Mouse (Mus musculus): ENCODE measurements around the gene Glcci1. TPM values are rescaled to one million over a fixed set of nuclear protein-coding genes. Genes with fewer than 3 reads are reported as not detected.

The Glcci1 gene
- polyA plus RNA-seq, 1 experiment, result 155 TPM

DNA sequence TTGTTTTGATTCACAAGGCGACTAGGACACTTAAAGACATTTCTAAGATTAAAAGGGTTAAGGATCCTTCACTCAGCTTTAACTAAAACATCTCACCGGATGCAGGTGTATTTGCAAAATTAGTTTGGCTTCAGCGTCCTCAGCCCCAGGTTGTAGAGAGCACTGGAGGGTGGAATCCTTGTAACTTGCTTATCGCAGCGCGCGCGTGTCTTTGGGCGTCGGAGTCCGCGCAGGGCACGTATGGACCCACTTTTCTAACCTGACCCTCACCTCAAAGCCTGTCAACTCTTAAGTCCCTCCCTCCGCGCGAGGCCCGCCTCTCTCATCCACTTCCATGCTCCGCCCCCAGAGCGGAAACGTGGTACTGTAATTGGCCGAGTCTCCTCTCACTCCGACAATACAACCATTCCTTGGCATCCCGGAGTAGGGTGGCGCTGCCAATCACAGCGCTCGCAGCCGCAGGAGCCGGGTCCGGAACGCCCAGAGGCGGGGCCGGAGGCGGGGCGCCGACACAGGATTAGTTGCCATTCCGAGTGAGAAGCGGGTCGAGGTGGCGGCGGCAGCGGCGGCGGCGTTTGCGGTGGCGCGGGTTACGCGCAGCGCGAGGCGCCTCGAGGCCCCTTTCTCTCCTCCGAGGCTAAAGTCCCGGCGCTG is 390 bp upstream of the Glcci1 start:
- Histone ChIP-seq H3K27me3 (ENCODE audit: control insufficient read depth, insufficient read depth, low read length) (no peaks in the 10 kb centered on the region), H3K4me3 (ENCODE audit: control insufficient read depth, low read depth, low read length) (peak overlapping the region; percentile 95), H3K27ac (ENCODE audit: control insufficient read depth, insufficient read depth, low read depth, low read length) (peak overlapping the region; percentile 97), H3K36me3 (ENCODE audit: control insufficient read depth, insufficient read depth, low read length) (no peaks in the 10 kb centered on the region), H3K4me1 (ENCODE audit: control insufficient read depth, insufficient read depth, low read length) (peaks cover 2% of the 10 kb centered on the region)
- TF ChIP-seq CTCF (IDR thresholded peaks at IDR 0.05; ENCODE audit: control insufficient read depth, insufficient read depth, insufficient replicate concordance, low read depth, low read length) (no peak), POLR2A (IDR thresholded peaks at IDR 0.05; ENCODE audit: control insufficient read depth, low read depth, low read length) (peak; percentile 85)

DNA sequence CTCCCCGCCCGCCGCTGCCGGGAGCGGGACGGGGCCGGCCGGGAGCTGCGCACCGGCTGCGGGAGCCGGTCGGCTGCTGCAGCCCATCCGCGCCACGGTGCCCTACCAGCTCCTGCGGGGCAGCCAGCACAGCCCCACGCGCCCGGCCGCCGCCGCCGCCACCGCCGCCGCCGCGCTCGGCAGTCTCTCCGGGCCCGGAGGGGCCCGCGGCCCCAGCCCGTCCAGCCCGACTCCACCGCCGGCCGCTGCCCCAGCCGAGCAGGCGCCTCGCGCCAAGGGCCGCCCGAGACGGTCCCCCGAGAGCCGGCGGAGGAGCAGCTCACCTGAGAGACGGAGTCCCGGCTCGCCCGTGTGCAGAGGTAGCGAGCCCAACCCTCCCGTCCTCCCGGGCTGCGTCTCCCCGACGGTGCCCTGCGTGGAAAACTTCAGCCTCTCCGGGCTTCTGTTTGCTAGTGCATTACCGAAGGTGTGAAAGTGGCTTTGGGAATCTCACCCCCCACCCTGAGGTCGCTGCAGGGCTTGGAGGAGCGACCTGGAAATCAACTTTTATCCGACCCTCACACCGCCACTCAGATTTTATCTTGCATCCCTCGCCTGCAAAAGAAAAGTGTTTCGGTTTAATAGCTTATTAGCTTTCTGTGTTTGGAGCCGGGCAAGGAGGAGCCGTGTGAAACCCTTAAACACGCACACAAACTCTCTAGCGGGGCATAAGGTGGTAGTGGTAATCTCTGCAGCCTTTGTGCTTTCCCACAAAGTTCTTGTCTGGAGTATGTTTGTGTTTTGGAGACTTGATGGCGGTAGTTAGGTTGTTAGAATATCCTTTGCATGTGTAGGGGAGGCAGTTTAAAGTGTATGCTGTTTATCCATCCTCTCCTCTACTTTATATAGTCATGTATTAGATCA is 812 bp downstream of the Glcci1 start:
- Histone ChIP-seq H3K27me3 (ENCODE audit: control insufficient read depth, insufficient read depth, low read length) (no peaks in the 10 kb centered on the region), H3K27ac (ENCODE audit: control insufficient read depth, insufficient read depth, low read depth, low read length) (peak overlapping the region; percentile 91), H3K4me3 (ENCODE audit: control insufficient read depth, low read depth, low read length) (peak overlapping the region; percentile 95), H3K4me1 (ENCODE audit: control insufficient read depth, insufficient read depth, low read length) (peaks cover 2% of the 10 kb centered on the region), H3K36me3 (ENCODE audit: control insufficient read depth, insufficient read depth, low read length) (no peaks in the 10 kb centered on the region)
- TF ChIP-seq POLR2A (IDR thresholded peaks at IDR 0.05; ENCODE audit: control insufficient read depth, low read depth, low read length) (no peak), CTCF (IDR thresholded peaks at IDR 0.05; ENCODE audit: control insufficient read depth, insufficient read depth, insufficient replicate concordance, low read depth, low read length) (no peak)

DNA sequence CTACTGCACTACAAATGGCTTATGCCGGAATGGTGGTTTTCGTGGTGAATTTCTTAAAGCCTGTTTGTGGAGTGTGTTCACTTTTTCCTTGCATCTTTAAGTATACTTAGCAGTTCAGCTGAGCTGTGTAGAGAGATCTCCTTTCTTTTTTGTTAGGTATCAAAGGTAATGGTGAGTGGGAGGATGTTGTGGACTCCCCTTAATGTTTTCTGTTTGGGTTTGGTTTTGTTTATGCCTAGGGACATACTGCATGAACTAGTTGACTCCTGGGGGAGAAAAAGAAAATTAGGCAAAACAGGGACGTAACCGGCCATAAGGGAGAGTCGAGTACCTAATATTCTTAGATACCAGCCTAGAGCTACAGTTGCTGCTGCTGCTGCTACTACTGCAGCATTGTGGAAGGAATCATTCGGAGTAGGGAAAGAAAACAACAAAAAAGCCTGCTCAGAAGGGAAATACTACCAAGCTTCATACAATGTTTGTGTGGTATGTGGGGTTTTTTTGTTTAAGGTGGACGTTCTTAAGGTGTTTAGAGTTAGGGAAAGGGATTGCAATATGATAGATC is 1.5 kb downstream of the Glcci1 start:
- Histone ChIP-seq H3K36me3 (ENCODE audit: control insufficient read depth, insufficient read depth, low read length) (no peaks in the 10 kb centered on the region), H3K4me3 (ENCODE audit: control insufficient read depth, low read depth, low read length) (no peak overlapping the region; the same call in 1 of the 2 replicates), H3K4me1 (ENCODE audit: control insufficient read depth, insufficient read depth, low read length) (peaks cover 2% of the 10 kb centered on the region), H3K27me3 (ENCODE audit: control insufficient read depth, insufficient read depth, low read length) (no peaks in the 10 kb centered on the region), H3K27ac (ENCODE audit: control insufficient read depth, insufficient read depth, low read depth, low read length) (no peak overlapping the region)
- TF ChIP-seq POLR2A (IDR thresholded peaks at IDR 0.05; ENCODE audit: control insufficient read depth, low read depth, low read length) (no peak), CTCF (IDR thresholded peaks at IDR 0.05; ENCODE audit: control insufficient read depth, insufficient read depth, insufficient replicate concordance, low read depth, low read length) (no peak)

DNA sequence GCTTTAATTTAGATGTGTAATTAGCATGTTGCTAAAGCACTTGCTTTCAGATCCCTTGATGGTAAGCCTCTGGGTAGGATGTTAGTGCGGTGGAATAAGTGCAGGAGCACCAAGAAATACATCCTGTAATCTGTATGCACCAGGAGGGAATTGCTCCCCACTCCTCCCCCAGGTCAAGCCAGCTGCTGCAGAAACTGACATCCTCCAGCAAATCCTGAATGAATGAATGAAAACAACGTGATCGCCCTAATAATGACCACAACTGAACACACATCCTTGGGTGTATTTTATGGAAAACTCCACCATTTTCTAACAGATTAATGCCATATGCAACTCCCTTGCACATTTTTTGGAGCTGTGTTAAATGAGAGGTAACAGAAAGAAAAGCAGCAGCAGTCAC is 2.0 kb downstream of the Glcci1 start:
- no peak overlapping the region for H3K27ac ChIP-seq (ENCODE audit: control insufficient read depth, insufficient read depth, low read depth, low read length)
- H3K27me3 ChIP-seq (ENCODE audit: control insufficient read depth, insufficient read depth, low read length), result no peaks in the 10 kb centered on the region
- H3K4me3 ChIP-seq (ENCODE audit: control insufficient read depth, low read depth, low read length), result no peak overlapping the region
- H3K36me3 ChIP-seq (ENCODE audit: control insufficient read depth, insufficient read depth, low read length), result no peaks in the 10 kb centered on the region
- H3K4me1 ChIP-seq (ENCODE audit: control insufficient read depth, insufficient read depth, low read length), result peaks cover 2% of the 10 kb centered on the region
- TF ChIP-seq POLR2A (IDR thresholded peaks at IDR 0.05; ENCODE audit: control insufficient read depth, low read depth, low read length), result no peak
- TF ChIP-seq CTCF (IDR thresholded peaks at IDR 0.05; ENCODE audit: control insufficient read depth, insufficient read depth, insufficient replicate concordance, low read depth, low read length), result no peak

DNA sequence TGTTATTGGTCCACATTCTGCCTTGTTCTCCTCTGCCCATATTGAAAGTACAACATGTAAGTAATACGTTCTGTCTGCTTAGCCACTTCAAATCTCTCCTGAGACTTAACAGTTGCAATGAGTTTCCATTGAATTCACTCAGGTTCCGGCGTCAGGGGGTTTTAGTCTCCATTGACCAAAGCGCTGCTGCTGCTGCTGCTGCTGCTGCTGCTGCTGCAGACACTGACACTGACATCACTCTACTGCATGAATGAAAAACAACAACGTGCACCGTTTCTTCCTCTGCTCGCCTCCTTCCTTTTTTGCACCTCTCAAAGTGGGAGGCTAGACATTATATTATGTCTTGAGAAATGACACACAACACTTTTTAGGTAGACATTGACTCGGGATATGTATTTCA is 3.0 kb downstream of the Glcci1 start:
- TF ChIP-seq CTCF (IDR thresholded peaks at IDR 0.05; ENCODE audit: control insufficient read depth, insufficient read depth, insufficient replicate concordance, low read depth, low read length), result no peak
- TF ChIP-seq POLR2A (IDR thresholded peaks at IDR 0.05; ENCODE audit: control insufficient read depth, low read depth, low read length), result no peak

DNA sequence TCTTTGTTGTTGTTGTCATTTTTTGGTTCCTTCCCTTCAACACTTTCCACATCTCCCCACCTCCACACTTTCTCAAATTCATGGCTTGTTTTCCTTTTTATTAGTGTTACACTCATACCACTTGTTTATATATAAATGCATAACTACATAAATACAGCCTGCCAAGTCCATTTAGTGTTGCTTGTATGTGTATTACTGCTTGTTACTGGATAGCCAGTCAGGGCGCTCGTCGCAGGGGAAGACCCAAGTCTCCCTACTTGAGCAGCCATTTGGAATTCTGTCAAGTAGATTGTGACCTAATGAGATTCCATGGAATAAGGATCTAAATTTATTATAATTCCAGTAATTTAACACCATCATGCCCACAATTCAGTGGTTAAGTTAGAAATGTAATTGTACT is 10.3 kb downstream of the Glcci1 start:
- H3K27me3 ChIP-seq (ENCODE audit: control insufficient read depth, insufficient read depth, low read length), result no peaks in the 10 kb centered on the region
- no peaks in the 10 kb centered on the region for H3K36me3 ChIP-seq (ENCODE audit: control insufficient read depth, insufficient read depth, low read length)
- H3K4me3 ChIP-seq (ENCODE audit: control insufficient read depth, low read depth, low read length), result no peak overlapping the region; the same call in 1 of the 2 replicates
- no peaks in the 10 kb centered on the region for H3K4me1 ChIP-seq (ENCODE audit: control insufficient read depth, insufficient read depth, low read length)
- no peak for TF ChIP-seq CTCF (IDR thresholded peaks at IDR 0.05; ENCODE audit: control insufficient read depth, insufficient read depth, insufficient replicate concordance, low read depth, low read length)
- H3K27ac ChIP-seq (ENCODE audit: control insufficient read depth, insufficient read depth, low read depth, low read length), result no peak overlapping the region

More for the DNA sequence above, 3.0 kb downstream of the Glcci1 start:
- no peak overlapping the region for H3K27ac ChIP-seq (ENCODE audit: control insufficient read depth, insufficient read depth, low read depth, low read length)
- H3K4me3 ChIP-seq (ENCODE audit: control insufficient read depth, low read depth, low read length), result no peak overlapping the region
- H3K36me3 ChIP-seq (ENCODE audit: control insufficient read depth, insufficient read depth, low read length), result no peaks in the 10 kb centered on the region
- H3K27me3 ChIP-seq (ENCODE audit: control insufficient read depth, insufficient read depth, low read length), result no peaks in the 10 kb centered on the region
- H3K4me1 ChIP-seq (ENCODE audit: control insufficient read depth, insufficient read depth, low read length), result peaks cover 2% of the 10 kb centered on the region

DNA sequence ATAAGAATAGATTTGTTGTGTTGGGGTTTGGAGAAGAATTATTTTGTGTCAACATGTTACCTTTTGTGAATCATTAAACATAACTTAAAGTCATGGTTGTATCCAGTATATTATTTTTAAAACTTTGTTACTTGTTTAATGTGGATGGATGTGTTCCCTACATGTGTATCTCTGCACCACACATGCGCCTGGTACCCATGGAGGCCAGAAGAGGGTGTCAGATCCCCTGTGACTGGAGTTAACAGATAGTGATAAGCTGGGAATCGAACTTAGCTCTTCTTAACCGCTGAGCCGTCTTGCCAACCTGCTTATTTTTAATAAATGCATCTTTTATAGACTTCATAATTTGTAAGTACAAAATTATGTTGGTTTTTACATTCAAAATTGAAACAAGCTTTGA is 11.8 kb downstream of the Glcci1 start:
- peak overlapping the region; percentile 35; the same call in 1 of the 2 replicates for H3K4me3 ChIP-seq (ENCODE audit: control insufficient read depth, low read depth, low read length)
- no peaks in the 10 kb centered on the region for H3K4me1 ChIP-seq (ENCODE audit: control insufficient read depth, insufficient read depth, low read length)
- H3K36me3 ChIP-seq (ENCODE audit: control insufficient read depth, insufficient read depth, low read length), result no peaks in the 10 kb centered on the region
- H3K27ac ChIP-seq (ENCODE audit: control insufficient read depth, insufficient read depth, low read depth, low read length), result no peak overlapping the region
- TF ChIP-seq POLR2A (IDR thresholded peaks at IDR 0.05; ENCODE audit: control insufficient read depth, low read depth, low read length) (no peak), CTCF (IDR thresholded peaks at IDR 0.05; ENCODE audit: control insufficient read depth, insufficient read depth, insufficient replicate concordance, low read depth, low read length) (no peak)
- no peaks in the 10 kb centered on the region for H3K27me3 ChIP-seq (ENCODE audit: control insufficient read depth, insufficient read depth, low read length)

Measured in testis, adult 2 months (tissue).